Mouse (Mus musculus) mouse embryonic stem cell (cell line): Measurements from ENCODE around the gene Neu2.

Experiments
- in situ Hi-C, 2 experiments: fragments of 300-500 bp; cut with MboI; formaldehyde crosslinking; loops; 1 replicate in 1 of 2; 3 replicates in 1 of 2; pipeline ENCODE4 v1.14.3; 2019 to 2020; ENCODE audit warnings: low sequenced_read_pairs in 2 of 2, low pct_unique_long_range_greater_than_20kb in 1 of 2, mixed read lengths in 1 of 2; ENCODE audit not compliant: unreplicated experiment in 1 of 2

Neu2 gene

GRCm38 (mm10) chr1:87600533-87600932, 90.8 kb downstream of the Neu2 start:
- in situ Hi-C loops, result no loop called here

GRCm38 (mm10) chr1:87601801-87602200, 92.1 kb downstream of the Neu2 start:
- in situ Hi-C loops, result no loop called here

- in situ Hi-C loops, result no loop called here
Observed at GRCm38 (mm10) chr1:87603389-87603788, 93.7 kb downstream of the Neu2 start.

DNA sequence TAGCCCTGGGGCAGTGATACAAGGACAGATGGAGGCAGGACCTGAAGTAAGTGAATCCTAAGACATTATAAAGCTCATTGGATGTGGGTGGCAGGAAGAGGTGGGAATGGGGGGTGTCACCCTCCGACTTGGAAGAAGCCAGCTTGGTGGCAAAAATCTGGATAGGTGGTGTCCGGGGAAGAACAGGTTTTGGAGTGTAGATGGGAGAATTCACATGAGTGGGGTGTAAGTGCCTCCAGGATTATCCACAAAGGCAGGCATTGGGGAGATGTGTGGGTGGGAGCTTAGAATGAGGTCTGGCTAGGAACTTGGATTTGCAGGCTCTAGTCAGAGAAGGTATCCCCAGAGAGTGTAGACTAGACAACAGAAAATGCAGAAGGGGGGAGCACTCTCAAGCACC, 95.6 kb downstream of the Neu2 start:
- in situ Hi-C loops, result no loop called here

- in situ Hi-C loops, result no loop called here
Observed at GRCm38 (mm10) chr1:87607385-87608091, 97.8 kb downstream of the Neu2 start.

DNA sequence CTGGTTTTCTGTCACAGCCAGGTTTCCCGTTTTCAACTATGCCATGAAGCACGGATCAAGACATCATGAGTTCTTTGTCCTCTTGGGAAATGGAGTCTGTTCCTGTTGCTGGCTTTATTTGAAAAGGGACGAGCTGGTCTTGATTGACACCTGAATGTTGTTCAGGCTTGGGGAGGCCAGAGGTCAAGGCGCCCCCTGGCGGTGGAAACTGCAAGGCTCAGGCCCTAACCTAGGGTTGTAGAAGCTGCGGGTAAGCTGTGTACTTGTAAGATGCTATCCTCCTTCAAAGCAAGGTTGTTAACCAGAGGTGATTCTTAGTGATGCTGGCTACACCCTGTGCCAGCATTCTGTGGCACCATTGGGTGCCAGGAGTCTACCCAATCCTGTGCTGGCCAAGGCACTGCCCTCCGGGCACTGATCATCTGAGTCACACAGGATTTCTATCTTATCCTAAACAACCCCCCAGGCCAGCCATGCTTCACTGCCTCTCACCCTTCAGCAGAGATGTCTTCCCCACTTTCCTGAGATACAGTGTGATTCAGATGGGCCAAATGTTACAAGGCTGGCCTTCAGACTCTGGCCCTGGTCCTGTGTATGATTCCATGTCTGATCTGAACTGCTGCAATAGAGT, 98.8 kb downstream of the Neu2 start:
- in situ Hi-C loops, result no loop called here

DNA sequence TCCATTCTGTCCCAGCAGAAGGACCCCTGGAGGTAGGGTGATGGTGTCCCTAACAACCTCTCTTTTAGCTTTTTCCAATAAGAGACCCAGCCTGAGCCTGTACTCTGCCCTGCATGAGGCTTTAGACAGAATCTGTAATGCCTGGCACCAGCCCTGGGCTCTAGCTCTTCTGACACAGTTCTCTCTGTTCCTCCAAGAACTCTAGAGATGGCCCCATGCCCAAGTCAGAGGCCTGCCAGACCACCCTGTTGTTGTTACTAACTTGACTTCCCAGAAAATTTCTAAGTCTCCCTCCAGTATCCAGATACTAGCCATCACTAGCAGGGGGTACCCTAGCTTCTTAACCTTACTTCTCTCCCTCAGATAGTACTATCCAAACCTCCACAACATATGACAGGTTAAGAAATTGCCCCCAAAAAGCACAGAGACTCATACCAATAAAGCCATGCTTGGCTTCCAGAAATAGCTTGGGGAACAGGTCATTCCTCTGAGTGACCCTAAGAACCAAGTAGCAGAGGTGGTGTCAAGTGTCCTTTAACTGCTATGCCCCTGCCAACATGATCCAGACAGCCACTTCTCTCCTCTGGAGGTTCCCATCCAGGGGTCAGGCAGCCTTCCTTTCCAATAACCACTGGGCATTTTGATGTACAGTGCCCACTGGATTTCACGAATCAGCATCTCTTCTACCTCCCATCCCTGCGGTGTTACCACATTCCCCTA, 105.0 kb downstream of the Neu2 start:
- in situ Hi-C loops, result no loop called here

GRCm38 (mm10) chr1:87620211-87620668, 110.6 kb downstream of the Neu2 start, which contains the start of gene Inpp5d:
Gene Inpp5d, plus strand, starts transcription at chr1:87620312.
- in situ Hi-C loops, result no loop called here

DNA sequence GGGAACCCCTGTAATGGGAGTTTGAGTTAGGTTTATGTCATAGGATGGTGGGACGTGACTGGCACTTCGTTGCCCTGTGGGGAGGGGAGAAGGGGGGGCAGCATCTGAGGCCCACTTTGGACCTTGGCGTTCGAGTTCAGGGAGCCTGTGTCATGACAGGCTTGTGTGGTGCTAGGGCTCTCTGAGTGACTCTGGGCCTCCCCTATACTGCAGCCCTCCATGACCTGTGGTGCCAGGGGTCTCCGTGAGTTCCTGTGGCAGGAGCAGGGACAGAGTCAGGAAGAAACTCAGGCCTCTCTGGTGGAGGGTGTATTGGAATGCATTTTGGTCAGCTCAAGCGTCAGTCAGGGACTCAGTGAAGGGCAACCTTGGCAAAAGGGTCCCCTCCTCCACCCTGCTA, 111.0 kb downstream of the Neu2 start:
- in situ Hi-C loops, result no loop called here

- in situ Hi-C loops, result no loop called here
Observed at GRCm38 (mm10) chr1:87621146-87621857, 111.6 kb downstream of the Neu2 start.

- in situ Hi-C loops, result no loop called here
Observed at GRCm38 (mm10) chr1:87621858-87622279, 112.2 kb downstream of the Neu2 start.

GRCm38 (mm10) chr1:87623977-87624666, 114.4 kb downstream of the Neu2 start:
- in situ Hi-C loops, result no loop called here

DNA sequence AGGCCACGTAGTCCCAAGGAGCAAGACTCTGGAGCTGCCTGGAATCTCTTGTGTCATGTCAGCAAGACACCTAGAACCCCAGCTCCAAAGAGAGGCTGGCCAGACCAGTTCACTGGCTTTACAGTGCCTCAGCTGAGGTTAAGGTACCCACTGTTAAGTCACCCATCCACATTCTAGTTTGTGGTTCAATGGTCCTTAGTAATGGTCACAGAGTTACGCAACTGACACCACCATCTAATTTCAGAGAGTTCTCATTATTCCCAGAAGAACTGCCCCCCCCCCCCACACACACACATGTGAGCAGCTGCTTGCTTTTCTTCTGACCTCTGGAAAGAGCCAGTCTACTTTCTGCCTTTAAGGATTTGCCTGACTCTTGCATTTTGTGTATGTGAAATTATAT, 115.1 kb downstream of the Neu2 start:
- in situ Hi-C loops, result no loop called here

DNA sequence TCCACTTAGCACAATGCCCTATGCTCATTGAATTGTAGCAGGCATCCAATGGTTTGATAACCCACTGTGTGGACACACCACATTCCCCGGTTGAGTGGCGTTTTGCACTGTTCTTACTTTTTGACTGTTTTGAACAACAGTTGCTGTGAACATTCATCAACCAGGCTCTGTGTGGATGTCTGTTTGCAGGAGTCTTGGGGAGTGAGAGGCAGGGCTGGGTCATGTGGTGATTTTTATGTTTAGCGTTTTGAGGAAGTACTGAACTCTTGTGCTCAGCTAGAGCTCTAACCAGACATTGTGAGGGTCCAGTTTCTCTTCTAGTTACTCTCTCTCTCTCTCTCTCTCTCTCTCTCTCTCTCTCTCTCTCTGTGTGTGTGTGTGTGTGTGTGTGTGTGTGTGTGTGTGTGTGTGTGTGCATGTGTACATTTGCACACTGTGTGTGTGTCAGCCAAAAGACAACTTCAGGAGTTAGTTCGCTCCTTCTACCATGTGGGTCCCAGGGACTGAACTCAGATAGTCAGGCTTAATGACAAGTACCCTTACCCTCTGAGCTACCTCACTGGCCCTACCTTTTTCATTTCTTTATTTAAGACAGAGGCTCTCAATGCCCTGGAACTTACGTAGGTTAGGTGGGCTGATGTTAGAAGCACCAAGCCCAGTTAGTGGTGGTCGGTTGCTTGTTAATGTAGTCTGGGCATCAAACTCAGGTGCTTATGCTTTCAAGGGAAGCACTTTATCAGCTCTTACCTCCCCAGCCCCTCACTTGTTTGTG, 115.8 kb downstream of the Neu2 start:
- in situ Hi-C loops, result no loop called here

GRCm38 (mm10) chr1:87626344-87626743, 116.7 kb downstream of the Neu2 start:
- in situ Hi-C loops, result no loop called here

DNA sequence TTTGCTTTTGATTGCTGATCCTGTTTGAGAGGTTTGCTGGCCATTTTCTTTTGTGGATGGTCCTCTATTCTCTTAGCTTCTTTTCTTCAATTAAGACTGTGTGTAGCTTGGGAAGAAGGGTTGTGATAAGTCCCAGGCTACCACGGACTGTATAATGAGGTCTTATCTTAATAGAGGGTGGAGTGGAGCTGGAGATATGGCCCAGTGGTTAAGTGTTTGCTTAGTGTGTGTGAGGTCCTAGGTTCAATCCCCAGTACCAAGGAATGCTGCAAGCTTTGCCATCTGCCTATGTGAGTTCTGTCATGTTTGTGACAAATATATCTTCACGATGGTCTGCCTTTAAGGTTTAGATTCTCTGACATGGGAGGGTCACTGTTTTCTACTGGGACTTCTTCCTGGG, 118.4 kb downstream of the Neu2 start:
- in situ Hi-C loops, result no loop called here

DNA sequence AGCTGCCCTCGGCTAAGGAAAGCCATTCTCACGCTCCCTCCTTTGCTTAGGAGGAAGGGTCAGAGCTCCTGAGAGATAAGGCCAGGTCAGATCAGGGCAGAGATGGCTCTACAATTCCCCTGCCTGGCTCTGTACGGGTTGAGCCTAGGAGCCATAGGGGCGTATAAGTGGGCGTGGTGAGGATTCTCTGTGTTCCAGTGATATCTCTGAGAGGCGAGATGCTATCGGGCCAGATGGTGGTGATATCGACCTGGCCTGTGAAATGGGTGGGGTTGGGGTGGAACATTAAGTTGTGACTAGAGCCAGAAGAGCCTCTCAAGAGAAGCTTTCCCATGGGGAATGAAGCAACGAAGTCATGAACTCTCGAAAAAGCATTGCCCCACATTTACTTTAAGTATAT, 121.9 kb downstream of the Neu2 start:
- in situ Hi-C loops, result no loop called here

- in situ Hi-C loops, result no loop called here
Observed at GRCm38 (mm10) chr1:87632163-87632562, 122.5 kb downstream of the Neu2 start.
